Mouse (Mus musculus): Measurements from ENCODE around the gene Sept5. TPM values are rescaled to one million over a fixed set of nuclear protein-coding genes. Genes with fewer than 3 reads are reported as not detected.

The Sept5 gene
- polyA plus RNA-seq, 1 experiment from 2014 or later, result 11.7 TPM

DNA sequence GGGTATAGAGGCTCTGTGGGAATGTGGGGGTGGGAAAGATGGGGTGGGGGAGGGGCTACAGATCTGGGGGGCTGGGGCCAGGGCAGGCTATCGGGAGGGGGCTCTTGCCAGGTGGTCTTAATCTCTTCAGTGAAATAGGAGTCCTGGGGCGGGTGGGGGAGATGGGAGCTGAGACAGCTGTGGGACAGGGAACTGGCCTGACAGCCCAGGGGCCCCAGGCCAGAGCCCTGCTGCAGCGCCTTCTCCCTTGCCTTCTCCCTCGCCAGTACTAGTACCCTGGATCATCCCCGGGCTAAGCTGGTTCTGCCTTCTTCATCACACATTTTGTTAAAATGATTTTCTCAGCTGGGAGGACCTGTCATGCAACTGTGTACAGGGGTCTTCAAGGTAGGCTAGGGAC is 33.5 kb downstream of the Sept5 start:
- H3K36me3 ChIP-seq, result no peaks in the 10 kb centered on the region
- H3K27ac ChIP-seq, result no peak overlapping the region
- no peaks in the 10 kb centered on the region for H3K9me3 ChIP-seq
- H3K27me3 ChIP-seq (ENCODE audit: insufficient read depth, poor library complexity, severe bottlenecking), result peaks cover 74% of the 10 kb centered on the region
- H3K4me3 ChIP-seq, result no peak overlapping the region
- 31% methylated on average over 5 of the region's 5 CpGs for WGBS
- no peak for DNase-seq (ENCODE audit: low spot score)
- peaks cover 13% of the 10 kb centered on the region for H3K4me1 ChIP-seq

DNA sequence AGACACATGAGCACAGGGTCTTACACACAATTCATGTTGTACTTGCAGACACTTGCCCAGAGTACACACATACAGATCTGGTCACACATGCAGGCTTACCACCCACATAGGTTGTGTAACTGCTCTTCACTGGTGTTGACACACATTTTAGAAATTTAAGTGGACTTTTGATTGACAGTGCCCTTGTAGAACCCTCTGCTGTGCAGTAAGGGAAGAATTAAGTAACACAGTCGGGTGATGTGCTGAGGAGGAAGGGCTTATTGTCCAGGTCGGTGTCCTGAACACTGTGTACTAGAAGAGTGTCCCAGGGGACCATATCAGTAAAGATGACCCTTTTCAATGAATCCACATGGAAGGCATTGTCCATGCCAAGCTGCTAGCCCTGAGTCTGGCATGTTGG is 35.8 kb downstream of the Sept5 start:
- 65% methylated on average over 2 of the region's 2 CpGs for WGBS
- H3K9me3 ChIP-seq, result no peaks in the 10 kb centered on the region
- no peak for DNase-seq (ENCODE audit: low spot score)
- no peak overlapping the region for H3K4me3 ChIP-seq
- H3K27ac ChIP-seq, result no peak overlapping the region
- H3K36me3 ChIP-seq, result no peaks in the 10 kb centered on the region
- peaks cover 25% of the 10 kb centered on the region for H3K4me1 ChIP-seq
- peaks cover 85% of the 10 kb centered on the region for H3K27me3 ChIP-seq (ENCODE audit: insufficient read depth, poor library complexity, severe bottlenecking)

DNA sequence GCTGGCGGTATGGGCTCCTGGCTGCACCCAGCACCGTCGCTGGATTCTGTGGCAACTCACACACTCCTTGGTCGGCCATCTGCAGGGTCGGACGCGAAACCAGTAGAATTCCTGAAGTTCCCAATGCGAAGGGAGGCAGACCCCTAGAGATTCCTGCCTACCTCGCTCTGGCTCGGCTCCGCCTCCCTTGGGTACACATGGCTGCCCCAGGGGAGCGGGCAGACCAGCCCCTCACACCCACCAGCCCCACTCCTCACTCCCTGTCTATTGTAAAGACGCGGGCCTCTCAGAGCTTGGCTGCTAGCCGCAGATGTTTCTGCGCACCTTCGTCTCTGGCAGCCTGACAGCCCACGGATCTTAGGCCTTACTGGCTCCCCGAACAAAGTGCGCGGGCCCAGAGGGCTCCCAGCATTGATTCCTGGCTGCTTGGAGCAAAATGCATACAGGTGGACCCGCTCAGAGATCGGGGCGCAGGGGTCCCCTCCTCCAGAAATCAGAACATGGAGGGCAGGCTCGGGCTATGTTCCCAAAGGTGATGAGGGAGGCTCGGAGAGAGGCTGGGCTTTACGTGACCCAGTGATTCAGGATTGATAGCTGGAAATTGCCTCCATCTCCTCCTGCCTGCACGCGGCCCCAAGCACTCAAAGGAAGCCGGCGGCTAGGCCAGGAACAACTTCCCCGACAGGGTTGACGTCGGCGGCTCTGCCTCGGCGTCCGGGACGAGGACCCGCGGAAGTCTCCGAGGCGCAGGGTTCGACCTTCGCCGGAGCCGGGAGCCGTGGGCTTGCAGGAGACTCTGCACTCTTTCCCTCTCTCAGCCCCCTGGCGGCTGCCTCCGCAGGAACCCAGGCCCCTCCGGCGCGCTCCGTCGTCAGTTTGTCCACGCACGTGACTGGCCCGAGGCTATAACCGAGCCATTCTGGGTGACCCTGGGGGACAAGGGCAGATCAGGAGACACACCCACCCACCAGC is 38.4 kb downstream of the Sept5 start:
- H3K36me3 ChIP-seq, result no peaks in the 10 kb centered on the region
- no peak for DNase-seq (ENCODE audit: low spot score)
- WGBS, result 1% methylated on average over 59 of the region's 59 CpGs

DNA sequence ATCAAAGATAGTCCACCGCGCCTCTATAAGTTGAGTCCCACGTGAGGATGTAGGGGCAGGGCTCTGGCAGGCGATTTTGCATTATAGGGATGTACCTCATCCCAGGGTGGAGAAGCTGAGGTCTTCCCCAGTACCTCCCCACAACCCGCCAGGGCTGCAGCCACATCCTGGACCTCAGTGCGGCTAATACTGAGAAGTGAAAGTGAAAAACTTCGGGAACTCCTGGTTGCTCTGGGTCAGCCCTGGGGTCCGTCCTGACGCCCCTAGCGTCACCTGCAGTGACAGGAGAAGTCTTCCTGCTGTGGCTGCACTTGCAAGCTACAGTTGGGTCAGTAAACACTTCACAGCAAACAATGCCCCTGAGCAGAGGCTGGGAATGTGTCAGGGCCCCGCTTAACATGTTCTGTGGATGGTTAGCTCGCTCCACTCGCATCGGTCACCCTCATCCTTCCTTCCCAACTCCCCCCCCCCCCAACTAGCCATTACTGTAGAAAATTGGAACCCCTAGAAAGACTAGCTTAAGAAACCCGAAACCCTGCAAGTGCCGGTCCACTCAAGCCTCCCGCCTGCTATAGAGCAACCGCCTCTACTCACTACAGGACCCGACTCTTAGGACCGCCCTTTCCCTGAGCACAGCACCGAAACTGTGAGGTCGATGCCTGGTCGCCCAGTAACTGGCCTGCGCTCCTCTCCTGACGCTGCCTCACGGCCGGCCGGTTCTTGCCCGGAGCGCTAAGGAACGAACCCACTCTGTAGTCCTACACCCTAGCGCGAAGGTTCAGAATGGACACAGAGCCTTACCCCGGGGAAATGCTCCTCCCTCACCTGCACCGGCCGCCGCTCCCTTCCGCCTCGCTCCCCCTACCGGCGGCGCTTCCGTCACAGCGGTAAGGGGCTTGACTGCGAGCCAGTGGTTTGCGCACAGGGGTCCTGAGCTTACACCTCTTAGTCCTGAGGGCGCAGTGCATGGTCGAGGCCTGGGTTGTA is 39.7 kb downstream of the Sept5 start, which contains the start of gene Tbx1:
Gene Tbx1, minus strand, starts transcription at position 868 of the 987 bp plus-strand sequence.
- Histone ChIP-seq H3K9me3 (no peaks in the 10 kb centered on the region), H3K27me3 (ENCODE audit: insufficient read depth, poor library complexity, severe bottlenecking) (peaks cover 98% of the 10 kb centered on the region), H3K4me3 (peak within 1 kb of the TSS; percentile 52), H3K36me3 (no peaks in the 10 kb centered on the region), H3K4me1 (peaks cover 53% of the 10 kb centered on the region), H3K27ac (peak within 1 kb of the TSS; percentile 12; the same call in 1 of the 2 replicates)
- DNase-seq (ENCODE audit: low spot score), result no peak
- WGBS, result 1% methylated on average over 48 of the region's 48 CpGs

More for the DNA sequence above, 38.4 kb downstream of the Sept5 start:
- Histone ChIP-seq H3K27me3 (ENCODE audit: insufficient read depth, poor library complexity, severe bottlenecking) (peaks cover 98% of the 10 kb centered on the region), H3K27ac (peak overlapping the region; percentile 12; the same call in 1 of the 2 replicates), H3K4me3 (peak overlapping the region; percentile 52), H3K9me3 (no peaks in the 10 kb centered on the region), H3K4me1 (peaks cover 43% of the 10 kb centered on the region)

DNA sequence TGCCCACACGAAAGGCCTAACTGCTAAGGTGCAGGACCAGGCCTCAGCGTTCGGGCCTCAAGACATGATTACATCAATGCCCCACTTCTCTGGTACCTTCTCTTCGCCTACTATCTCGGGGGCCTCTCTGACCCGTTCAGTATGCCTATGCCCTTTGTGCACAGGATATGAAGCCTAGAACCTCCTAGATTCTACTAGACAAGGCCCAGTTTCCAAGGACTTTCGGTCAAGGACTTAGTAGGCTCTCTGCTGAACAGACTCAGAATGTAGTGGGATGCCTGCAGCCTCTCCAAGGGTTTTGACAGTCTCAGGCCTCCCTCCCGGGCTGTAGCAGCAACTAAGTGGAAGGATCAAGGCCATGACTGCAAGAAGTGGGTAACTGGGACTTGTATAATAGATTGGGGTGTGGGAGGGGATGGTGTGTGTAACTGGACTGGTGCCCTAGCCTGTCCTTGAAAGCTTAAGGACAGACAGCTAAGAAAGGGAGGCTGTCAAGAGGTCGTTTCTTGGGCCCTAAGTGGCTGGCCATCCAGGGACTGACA is 40.6 kb downstream of the Sept5 start:
- H3K27me3 ChIP-seq (ENCODE audit: insufficient read depth, poor library complexity, severe bottlenecking), result peaks cover 98% of the 10 kb centered on the region
- WGBS, result 18% methylated on average over 9 of the region's 9 CpGs
- H3K9me3 ChIP-seq, result no peaks in the 10 kb centered on the region
- peak overlapping the region; percentile 63 for H3K4me3 ChIP-seq
- peaks cover 53% of the 10 kb centered on the region for H3K4me1 ChIP-seq
- H3K27ac ChIP-seq, result 0 out of 2 replicates have a peak overlapping the region, but pooled peaks have one; percentile 9
- no peaks in the 10 kb centered on the region for H3K36me3 ChIP-seq
- no peak for DNase-seq (ENCODE audit: low spot score)

DNA sequence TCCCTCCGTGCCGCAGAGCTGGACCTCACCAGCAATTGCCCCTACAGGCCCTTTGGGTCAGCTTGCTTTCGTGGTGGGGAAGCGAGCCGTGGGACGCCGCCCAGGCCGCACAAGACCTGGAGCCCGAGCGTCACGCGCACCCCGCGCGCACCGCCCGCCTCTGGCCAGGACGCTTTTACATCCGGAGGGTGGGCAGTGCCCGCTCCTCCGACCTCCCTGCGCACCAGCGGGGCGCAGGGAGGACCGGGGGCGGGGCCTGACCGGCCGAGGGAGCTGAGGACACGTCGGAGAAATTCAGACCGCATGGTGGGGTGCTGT is 41.1 kb downstream of the Sept5 start:
- H3K4me3 ChIP-seq, result peak overlapping the region; percentile 63
- H3K9me3 ChIP-seq, result no peaks in the 10 kb centered on the region
- 0 out of 2 replicates have a peak overlapping the region, but pooled peaks have one; percentile 9 for H3K27ac ChIP-seq
- H3K4me1 ChIP-seq, result peaks cover 53% of the 10 kb centered on the region
- no peaks in the 10 kb centered on the region for H3K36me3 ChIP-seq
- no peak for DNase-seq (ENCODE audit: low spot score)
- under 1% methylated on average over 31 of the region's 31 CpGs for WGBS
- peaks cover 98% of the 10 kb centered on the region for H3K27me3 ChIP-seq (ENCODE audit: insufficient read depth, poor library complexity, severe bottlenecking)

DNA sequence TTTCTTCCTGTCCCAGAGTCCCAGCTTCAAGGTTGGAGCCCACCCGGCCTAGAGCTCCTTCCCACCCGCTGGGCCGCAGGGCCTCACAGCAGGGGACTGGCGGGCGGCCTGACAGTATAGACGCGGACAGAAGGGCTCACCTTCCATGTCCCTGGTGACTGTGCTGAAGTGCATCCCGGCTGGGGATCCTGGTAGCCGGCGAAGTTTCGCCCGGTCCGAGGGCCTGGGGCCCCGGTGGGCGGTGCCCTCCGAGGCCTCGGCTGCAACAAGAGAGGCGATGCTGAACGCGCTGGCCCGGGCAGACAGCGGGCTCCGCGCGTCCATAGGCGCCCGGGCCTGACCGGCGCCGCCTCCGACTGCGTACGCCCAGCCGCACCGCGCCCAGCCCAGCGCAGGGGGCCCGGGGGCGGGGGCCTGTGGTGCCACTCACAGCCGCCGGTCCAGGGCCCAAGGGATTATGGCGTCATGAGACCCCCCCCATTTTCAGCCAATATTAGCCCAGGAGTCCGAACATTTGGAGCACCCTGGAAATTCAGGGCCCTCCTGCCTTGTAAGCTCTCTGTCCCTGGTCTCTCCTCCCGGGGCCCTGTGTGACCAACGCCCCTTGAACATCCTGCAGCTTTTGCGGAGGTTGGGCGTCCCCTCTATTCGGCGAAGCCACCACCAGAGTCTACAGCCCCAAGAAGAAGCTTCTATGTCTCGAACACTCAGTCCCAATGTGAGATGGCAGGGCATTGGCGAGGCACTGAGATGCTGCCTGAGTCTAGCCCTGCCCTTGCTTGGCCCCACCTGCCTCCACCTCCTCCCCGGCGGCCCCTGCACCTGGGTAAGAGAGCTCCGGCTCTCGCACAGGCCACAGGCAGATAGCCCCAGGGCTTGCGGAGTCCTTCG is 41.7 kb downstream of the Sept5 start:
- H3K4me3 ChIP-seq, result peak overlapping the region; percentile 63
- H3K9me3 ChIP-seq, result no peaks in the 10 kb centered on the region
- H3K4me1 ChIP-seq, result peaks cover 53% of the 10 kb centered on the region
- peak overlapping the region; percentile 50 for H3K27ac ChIP-seq
- H3K36me3 ChIP-seq, result no peaks in the 10 kb centered on the region
- H3K27me3 ChIP-seq (ENCODE audit: insufficient read depth, poor library complexity, severe bottlenecking), result peaks cover 98% of the 10 kb centered on the region
- no peak for DNase-seq (ENCODE audit: low spot score)
- under 1% methylated on average over 57 of the region's 57 CpGs for WGBS

DNA sequence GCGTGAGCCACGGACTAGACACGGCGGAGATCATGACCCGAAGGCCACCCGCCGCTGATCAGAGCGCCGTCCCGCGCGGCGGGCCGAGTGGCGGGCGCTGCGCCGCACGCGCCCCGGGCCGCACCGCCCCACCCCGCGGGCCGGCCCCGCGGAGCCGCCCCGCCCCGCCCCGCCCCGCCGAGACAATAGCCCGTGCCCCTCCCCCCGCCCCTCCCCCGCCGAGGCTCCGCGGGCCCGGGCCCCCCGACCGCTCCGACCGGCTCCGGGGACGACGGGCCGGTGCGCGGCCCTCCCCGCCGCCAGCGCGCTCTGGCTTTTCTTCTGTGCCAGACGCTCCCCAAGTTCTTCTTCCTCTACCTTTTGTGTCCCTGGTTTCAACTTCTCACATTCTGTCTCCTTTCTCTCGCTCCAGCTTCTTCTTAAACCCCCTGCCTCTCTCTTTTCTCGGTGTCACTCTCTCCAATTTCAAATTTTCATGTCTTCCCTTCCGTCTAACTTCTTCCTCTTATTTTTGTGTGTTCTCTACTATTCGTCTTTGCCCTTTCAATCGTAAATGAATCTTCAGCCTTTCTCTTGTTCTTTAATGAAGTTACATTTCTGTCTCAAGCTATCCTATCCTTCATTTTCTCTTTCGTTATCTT is 42.7 kb downstream of the Sept5 start:
- H3K4me1 ChIP-seq, result peaks cover 63% of the 10 kb centered on the region
- H3K27ac ChIP-seq, result peak overlapping the region; percentile 78
- peak overlapping the region; percentile 63 for H3K4me3 ChIP-seq
- H3K36me3 ChIP-seq, result no peaks in the 10 kb centered on the region
- DNase-seq (ENCODE audit: low spot score), result no peak
- WGBS, result under 1% methylated on average over 42 of the region's 62 CpGs
- H3K27me3 ChIP-seq (ENCODE audit: insufficient read depth, poor library complexity, severe bottlenecking), result peaks cover 100% of the 10 kb centered on the region
- H3K9me3 ChIP-seq, result no peaks in the 10 kb centered on the region

DNA sequence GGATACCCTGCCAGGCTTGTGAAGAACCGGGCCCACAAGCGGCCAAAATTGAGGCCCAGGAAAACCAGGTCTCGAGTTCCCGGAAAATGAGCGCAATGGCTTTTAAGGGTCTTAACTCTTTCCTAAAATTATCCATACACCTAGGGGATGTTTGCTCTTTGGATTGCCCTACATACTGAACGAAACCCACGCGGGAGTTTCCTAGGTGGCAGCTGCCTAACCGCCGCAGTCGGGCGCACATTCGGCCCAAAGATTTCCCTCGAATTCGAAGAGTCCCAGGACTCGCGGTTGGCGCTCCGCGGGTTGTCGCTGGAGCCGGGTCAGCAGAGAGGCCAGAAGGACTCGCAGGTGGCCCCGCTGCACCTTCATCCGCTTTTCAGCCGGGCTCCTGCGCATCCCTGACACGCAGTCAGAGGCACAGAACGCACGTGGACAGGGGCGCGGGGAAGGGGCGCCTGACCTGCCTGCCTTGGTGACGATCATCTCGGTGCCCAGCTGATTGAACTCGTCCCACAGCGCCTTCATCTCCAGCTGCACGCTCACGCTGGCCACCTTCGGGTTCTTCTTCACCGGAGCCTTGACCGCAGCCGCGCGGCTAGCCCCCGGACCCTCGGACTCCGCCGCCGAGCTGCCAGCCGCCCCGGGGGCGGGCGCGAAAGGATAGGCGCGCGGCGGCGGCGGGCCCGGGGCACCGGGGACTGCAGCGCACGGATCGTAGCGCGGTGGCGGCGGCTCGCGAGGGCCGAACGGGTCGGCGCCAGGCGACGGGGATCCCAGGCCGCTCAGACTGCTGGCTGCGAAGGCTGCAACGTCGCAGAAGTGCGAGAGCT is 43.5 kb downstream of the Sept5 start:
- DNase-seq (ENCODE audit: low spot score), result no peak
- Histone ChIP-seq H3K4me1 (peaks cover 63% of the 10 kb centered on the region), H3K9me3 (no peaks in the 10 kb centered on the region), H3K27me3 (ENCODE audit: insufficient read depth, poor library complexity, severe bottlenecking) (peaks cover 100% of the 10 kb centered on the region), H3K4me3 (peak overlapping the region; percentile 63), H3K27ac (peak overlapping the region; percentile 78), H3K36me3 (no peaks in the 10 kb centered on the region)
- 1% methylated on average over 83 of the region's 83 CpGs for WGBS

DNA sequence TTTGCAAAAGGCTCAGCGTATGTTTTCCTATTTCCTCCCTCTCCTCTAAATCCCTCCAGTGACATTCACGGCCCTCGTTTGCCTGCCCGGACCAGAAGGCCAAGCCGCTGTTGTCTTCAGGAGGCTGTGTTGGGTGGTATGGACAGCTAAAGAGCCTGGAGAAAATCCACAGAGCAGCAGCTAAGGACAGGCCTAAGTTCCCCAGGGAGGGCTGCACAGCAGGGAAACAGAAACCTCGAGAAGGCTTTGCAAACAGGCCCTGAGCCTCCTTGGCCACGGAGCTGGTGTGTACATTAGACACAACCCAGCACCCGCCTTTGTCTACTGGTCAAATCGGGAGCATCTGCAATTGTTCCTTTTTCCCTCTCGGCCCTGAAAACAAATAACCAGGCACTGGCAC is 44.1 kb downstream of the Sept5 start:
- no peak for DNase-seq (ENCODE audit: low spot score)
- Histone ChIP-seq H3K27ac (no peak overlapping the region), H3K4me1 (peaks cover 63% of the 10 kb centered on the region), H3K9me3 (no peaks in the 10 kb centered on the region), H3K36me3 (no peaks in the 10 kb centered on the region), H3K4me3 (peak overlapping the region; percentile 63), H3K27me3 (ENCODE audit: insufficient read depth, poor library complexity, severe bottlenecking) (peaks cover 100% of the 10 kb centered on the region)
- 6% methylated on average over 10 of the region's 10 CpGs for WGBS

Measured in heart, embryonic 10.5 days (tissue).